Mouse (Mus musculus) testis, adult 2 months (tissue): ENCODE results near the gene Esrp2. TPM values are rescaled to one million over a fixed set of nuclear protein-coding genes. Genes with fewer than 3 reads are reported as not detected.

Experiments
- H3K27ac ChIP-seq: fragments of 200-500 bp; 2 replicates; pipeline ENCODE4 v1.5.1; 2012; ENCODE audit warnings: low read depth, low read length; ENCODE audit not compliant: control insufficient read depth, insufficient read depth
- H3K27me3 ChIP-seq: fragments of 200-500 bp; 2 replicates; pipeline ENCODE4 v1.6.1; 2012; ENCODE audit warnings: mild to moderate bottlenecking, low read length, moderate library complexity; ENCODE audit not compliant: control insufficient read depth, insufficient read depth
- H3K36me3 ChIP-seq: fragments of 200-500 bp; 2 replicates; pipeline ENCODE4 v1.6.1; 2012; ENCODE audit warnings: mild to moderate bottlenecking, low read length; ENCODE audit not compliant: control insufficient read depth, insufficient read depth
- H3K4me1 ChIP-seq: fragments of 200-500 bp; 2 replicates; pipeline ENCODE4 v1.6.1; 2012; ENCODE audit warnings: low read length; ENCODE audit not compliant: control insufficient read depth, insufficient read depth
- H3K4me3 ChIP-seq: fragments of 200-500 bp; 2 replicates; pipeline ENCODE4 v1.5.1; 2012; ENCODE audit warnings: low read depth, mild to moderate bottlenecking, low read length, moderate library complexity, mixed read lengths; ENCODE audit not compliant: control insufficient read depth
- CTCF ChIP-seq: fragments of 200-500 bp; IDR thresholded peaks from 2 replicates; pipeline ENCODE4 v1.5.1; 2012; ENCODE audit warnings: low read depth, mild to moderate bottlenecking, inconsistent platforms, low read length, moderate library complexity; ENCODE audit not compliant: control insufficient read depth, insufficient read depth, insufficient replicate concordance
- POLR2A ChIP-seq: fragments of 200-500 bp; IDR thresholded peaks from 2 replicates; pipeline ENCODE4 v1.6.1; 2012; ENCODE audit warnings: low read depth, mild to moderate bottlenecking, inconsistent platforms, low read length, moderate library complexity; ENCODE audit not compliant: control insufficient read depth
- polyA plus RNA-seq: library from polyadenylated mRNA; depleted of rRNA; stranded (reverse); fragments of >200 nt; gene quantifications from 2 replicates; pipeline ENCODE4 v1.2.3, GENCODE M21; 2012; rRNA removed

Esrp2 gene
- 0.84 and 1.8 TPM in 2 replicates for polyA plus RNA-seq

GRCm38 (mm10) chr8:106136156-106137130 is at the start of gene Esrp2:
Esrp2 (minus strand) TSS chr8:106136974.
- H3K27ac ChIP-seq: no peak within 1 kb of the TSS
- TF ChIP-seq CTCF (no peak), POLR2A (no peak)
- H3K4me3 ChIP-seq: peak within 1 kb of the TSS; percentile 71
- no peaks in the 10 kb centered on the region for H3K36me3 ChIP-seq
- no peaks in the 10 kb centered on the region; the same call in 1 of the 2 replicates for H3K27me3 ChIP-seq
- H3K4me1 ChIP-seq: peaks cover 29% of the 10 kb centered on the region

GRCm38 (mm10) chr8:106186394-106186793 is 49.6 kb upstream of the Esrp2 start:
- Histone ChIP-seq H3K36me3 (no peaks in the 10 kb centered on the region), H3K4me3 (no peak overlapping the region), H3K27me3 (no peaks in the 10 kb centered on the region), H3K27ac (no peak overlapping the region), H3K4me1 (no peaks in the 10 kb centered on the region)
- TF ChIP-seq CTCF (no peak), POLR2A (no peak)

GRCm38 (mm10) chr8:106185628-106186270 is 49.0 kb upstream of the Esrp2 start:
- H3K36me3 ChIP-seq: no peaks in the 10 kb centered on the region
- no peak overlapping the region for H3K27ac ChIP-seq
- no peaks in the 10 kb centered on the region for H3K27me3 ChIP-seq
- H3K4me3 ChIP-seq: no peak overlapping the region
- H3K4me1 ChIP-seq: no peaks in the 10 kb centered on the region
- no peak for TF ChIP-seq POLR2A
- no peak for TF ChIP-seq CTCF

- Histone ChIP-seq H3K4me3 (no peak overlapping the region), H3K36me3 (no peaks in the 10 kb centered on the region), H3K27ac (no peak overlapping the region), H3K27me3 (no peaks in the 10 kb centered on the region), H3K4me1 (no peaks in the 10 kb centered on the region)
- TF ChIP-seq CTCF (no peak), POLR2A (no peak)
Observed at GRCm38 (mm10) chr8:106178428-106178827, 41.7 kb upstream of the Esrp2 start.

GRCm38 (mm10) chr8:106177594-106177993 is 40.8 kb upstream of the Esrp2 start:
- H3K27me3 ChIP-seq: no peaks in the 10 kb centered on the region
- no peak overlapping the region for H3K4me3 ChIP-seq
- no peak overlapping the region for H3K27ac ChIP-seq
- H3K36me3 ChIP-seq: no peaks in the 10 kb centered on the region
- no peaks in the 10 kb centered on the region for H3K4me1 ChIP-seq
- no peak for TF ChIP-seq CTCF
- TF ChIP-seq POLR2A: no peak

GRCm38 (mm10) chr8:106176891-106177290 is 40.1 kb upstream of the Esrp2 start:
- TF ChIP-seq POLR2A: no peak

GRCm38 (mm10) chr8:106173566-106173965 is 36.8 kb upstream of the Esrp2 start:
- H3K4me1 ChIP-seq: peaks cover 7% of the 10 kb centered on the region
- no peaks in the 10 kb centered on the region for H3K27me3 ChIP-seq
- H3K4me3 ChIP-seq: no peak overlapping the region
- H3K27ac ChIP-seq: no peak overlapping the region
- no peaks in the 10 kb centered on the region for H3K36me3 ChIP-seq
- TF ChIP-seq POLR2A: no peak
- TF ChIP-seq CTCF: no peak

More at GRCm38 (mm10) chr8:106176891-106177290, 40.1 kb upstream of the Esrp2 start:
- no peak overlapping the region for H3K4me3 ChIP-seq
- no peaks in the 10 kb centered on the region for H3K4me1 ChIP-seq
- no peak overlapping the region for H3K27ac ChIP-seq
- no peaks in the 10 kb centered on the region for H3K27me3 ChIP-seq
- H3K36me3 ChIP-seq: no peaks in the 10 kb centered on the region
